Mouse (Mus musculus) intestine, postnatal 0 days (tissue): ENCODE results near the gene Iqck. TPM values are rescaled to one million over a fixed set of nuclear protein-coding genes. Genes with fewer than 3 reads are reported as not detected.

ENCODE experiments used
- ATAC-seq: fragments of 200-750 bp; cut with Nextera tagmentation; 2 replicates; pipeline ENCODE4 v1.8.0; 2017; ENCODE audit warnings: mild to moderate bottlenecking, moderate TSS enrichment, moderate library complexity
- H3K27ac ChIP-seq: fragments of 300-500 bp; sonication (generic); 2 replicates; pipeline ENCODE4 v1.5.1; 2014; ENCODE audit warnings: mild to moderate bottlenecking, low read depth, low read length, moderate library complexity
- H3K27me3 ChIP-seq: fragments of 300-500 bp; sonication (generic); replicated peaks from 2 replicates; pipeline ENCODE4 v1.6.1; 2014; ENCODE audit warnings: low read length, mixed read lengths; ENCODE audit not compliant: control insufficient read depth, insufficient read depth
- H3K36me3 ChIP-seq: fragments of 300-500 bp; sonication (generic); 2 replicates; pipeline ENCODE4 v1.6.1; 2014; ENCODE audit warnings: mild to moderate bottlenecking, moderate library complexity; ENCODE audit not compliant: control insufficient read depth, insufficient read depth
- H3K4me1 ChIP-seq: fragments of 300-500 bp; sonication (generic); replicated peaks from 2 replicates; pipeline ENCODE4 v1.6.1; 2014; ENCODE audit warnings: antibody characterized with exemption, low read length, mixed read lengths; ENCODE audit not compliant: control insufficient read depth, insufficient read depth
- H3K4me2 ChIP-seq: fragments of 300-500 bp; sonication (generic); replicated peaks from 2 replicates; pipeline ENCODE4 v1.6.1; 2014; ENCODE audit warnings: low read depth, mild to moderate bottlenecking, moderate library complexity
- H3K4me3 ChIP-seq: fragments of 300-500 bp; sonication (generic); 2 replicates; pipeline ENCODE4 v1.5.1; 2014; ENCODE audit warnings: low read depth, low read length
- H3K9ac ChIP-seq: fragments of 300-500 bp; sonication (generic); 2 replicates; pipeline ENCODE4 v1.6.1; 2014; ENCODE audit warnings: mild to moderate bottlenecking, low read depth, low read length
- H3K9me3 ChIP-seq: fragments of 300-500 bp; sonication (generic); 2 replicates; pipeline ENCODE4 v1.6.1; 2016; ENCODE audit warnings: mixed run types; ENCODE audit not compliant: control insufficient read depth
- CTCF ChIP-seq: sonication (generic); IDR thresholded peaks from 2 replicates; pipeline ENCODE4 v1.5.1; 2016; ENCODE audit warnings: low read depth, mild to moderate bottlenecking, control low read depth, antibody characterized with exemption, moderate library complexity
- WGBS: fragments of 180-500 bp; shearing (Covaris S2); extraction: QIAGEN DNeasy Blood & Tissue Kit; methylation state at CpG from one replicate; pipeline ENCODE4 v1.1.7; 2014; 5-methylcytosine and 5-hydroxymethylcytosine counted together
- polyA plus RNA-seq: library from polyadenylated mRNA; unstranded; fragments of >200 nt; fragmentation: Nextera tagmentation; extraction: Ambion mirVana; gene quantifications from 2 replicates; pipeline ENCODE4 v1.2.1, GENCODE M21; 2015

Gene Iqck
- polyA plus RNA-seq, 1 experiment from 2014 or later, result 0.83 TPM

DNA sequence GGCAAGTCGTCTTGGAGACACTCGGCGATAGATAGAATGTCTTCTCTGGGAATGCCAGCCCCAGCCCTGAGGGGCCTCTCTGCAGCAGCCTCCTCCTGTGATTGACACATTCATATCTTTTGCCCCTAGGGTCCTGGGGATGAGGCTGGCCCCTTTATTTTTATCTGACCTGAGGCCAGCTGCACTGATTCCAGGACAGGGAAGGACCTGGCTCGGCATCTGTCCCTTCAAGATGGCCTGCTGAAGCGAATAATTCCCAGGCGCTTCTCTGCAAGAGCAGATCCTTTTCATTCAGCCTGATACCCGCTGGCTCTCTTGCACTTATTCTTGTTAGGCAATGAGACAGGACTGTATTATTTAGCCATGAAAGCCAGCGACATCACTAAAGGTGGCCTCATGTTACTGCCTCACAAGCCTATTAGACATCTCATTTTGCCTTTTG, 56.5 kb downstream of the Iqck start:
- Histone ChIP-seq H3K4me2 (no peak overlapping the region), H3K9ac (no peak overlapping the region), H3K9me3 (no peaks in the 10 kb centered on the region), H3K4me1 (no peaks in the 10 kb centered on the region), H3K27me3 (no peaks in the 10 kb centered on the region), H3K27ac (no peak overlapping the region), H3K36me3 (no peaks in the 10 kb centered on the region), H3K4me3 (no peak overlapping the region)
- ATAC-seq, result no peak
- no peak for TF ChIP-seq CTCF
- WGBS, result 78% methylated on average over 8 of the region's 8 CpGs

DNA sequence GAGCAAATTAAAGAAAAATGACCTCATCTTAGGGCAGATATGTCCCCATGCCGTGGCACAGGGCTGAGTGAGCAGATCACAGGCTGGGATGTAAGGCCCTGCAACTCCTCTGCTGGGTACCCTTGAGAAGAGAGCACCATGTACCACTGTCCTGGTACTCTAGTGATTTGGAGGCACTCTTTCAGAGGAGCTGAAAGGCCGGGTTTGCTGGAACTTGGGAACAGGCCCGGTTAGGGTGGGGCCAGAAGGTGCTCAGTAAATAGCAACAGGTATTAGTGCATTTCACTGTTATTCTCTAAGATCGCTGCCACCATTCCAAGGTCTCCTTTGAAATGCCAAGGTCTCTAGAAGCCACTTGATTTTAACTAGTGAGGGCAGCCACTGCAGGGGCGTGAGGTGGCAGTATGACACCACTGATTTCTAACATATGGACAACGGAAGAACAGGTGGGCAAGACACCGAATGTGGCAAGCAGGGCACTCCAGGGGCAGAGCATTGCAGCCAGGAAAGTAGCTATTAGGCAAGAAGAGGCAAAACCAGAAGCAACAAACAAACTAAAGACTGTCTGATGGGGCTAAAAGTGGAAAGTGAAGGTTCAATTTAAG, 59.1 kb downstream of the Iqck start:
- Histone ChIP-seq H3K9ac (no peak overlapping the region), H3K27me3 (no peaks in the 10 kb centered on the region), H3K9me3 (no peaks in the 10 kb centered on the region), H3K4me1 (no peaks in the 10 kb centered on the region), H3K4me3 (no peak overlapping the region), H3K36me3 (no peaks in the 10 kb centered on the region), H3K4me2 (no peak overlapping the region), H3K27ac (no peak overlapping the region)
- 69% methylated on average over 7 of the region's 7 CpGs for WGBS
- TF ChIP-seq CTCF, result no peak
- no peak for ATAC-seq

DNA sequence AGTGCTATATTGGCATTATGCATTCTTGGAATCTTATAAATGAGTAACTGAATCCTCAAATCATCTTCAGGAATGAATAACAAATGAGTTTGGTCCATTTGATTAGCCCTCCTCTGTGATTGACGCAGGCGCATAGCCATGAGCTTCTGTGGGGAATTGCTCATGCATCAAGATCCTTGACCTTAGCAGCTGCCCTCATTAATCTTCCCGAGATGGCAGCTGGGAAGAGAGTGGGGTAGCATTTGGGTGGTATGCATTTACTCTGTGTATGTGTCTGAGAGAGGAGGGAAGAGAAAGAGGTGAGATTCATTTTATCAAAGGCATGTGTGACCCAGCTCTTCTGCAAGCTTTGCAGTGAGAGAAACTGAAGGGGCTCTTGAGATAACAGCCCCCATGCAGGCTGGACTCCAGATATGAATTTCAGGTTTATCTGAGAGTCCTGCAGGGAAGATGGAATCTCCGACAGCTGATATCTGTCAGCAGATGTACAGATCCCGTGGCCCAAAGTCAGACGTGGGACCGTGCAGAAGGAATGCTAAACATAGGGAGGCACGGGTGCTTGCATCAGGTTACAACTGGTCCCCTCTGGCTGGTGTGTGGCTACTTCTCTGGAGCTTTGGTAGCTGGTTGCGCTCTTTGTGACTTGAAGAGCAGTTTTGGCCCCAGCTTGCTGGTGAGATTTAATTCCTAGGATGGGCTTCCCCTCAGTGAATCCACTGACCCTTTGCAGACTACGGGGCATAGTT, 63.9 kb downstream of the Iqck start:
- no peak overlapping the region for H3K4me3 ChIP-seq
- WGBS, result 59% methylated on average over 10 of the region's 10 CpGs
- no peaks in the 10 kb centered on the region for H3K36me3 ChIP-seq
- TF ChIP-seq CTCF, result no peak
- ATAC-seq, result no peak
- H3K27me3 ChIP-seq, result no peaks in the 10 kb centered on the region
- no peak overlapping the region for H3K9ac ChIP-seq
- no peak overlapping the region for H3K27ac ChIP-seq
- H3K4me2 ChIP-seq, result no peak overlapping the region
- H3K9me3 ChIP-seq, result no peaks in the 10 kb centered on the region
- no peaks in the 10 kb centered on the region for H3K4me1 ChIP-seq

DNA sequence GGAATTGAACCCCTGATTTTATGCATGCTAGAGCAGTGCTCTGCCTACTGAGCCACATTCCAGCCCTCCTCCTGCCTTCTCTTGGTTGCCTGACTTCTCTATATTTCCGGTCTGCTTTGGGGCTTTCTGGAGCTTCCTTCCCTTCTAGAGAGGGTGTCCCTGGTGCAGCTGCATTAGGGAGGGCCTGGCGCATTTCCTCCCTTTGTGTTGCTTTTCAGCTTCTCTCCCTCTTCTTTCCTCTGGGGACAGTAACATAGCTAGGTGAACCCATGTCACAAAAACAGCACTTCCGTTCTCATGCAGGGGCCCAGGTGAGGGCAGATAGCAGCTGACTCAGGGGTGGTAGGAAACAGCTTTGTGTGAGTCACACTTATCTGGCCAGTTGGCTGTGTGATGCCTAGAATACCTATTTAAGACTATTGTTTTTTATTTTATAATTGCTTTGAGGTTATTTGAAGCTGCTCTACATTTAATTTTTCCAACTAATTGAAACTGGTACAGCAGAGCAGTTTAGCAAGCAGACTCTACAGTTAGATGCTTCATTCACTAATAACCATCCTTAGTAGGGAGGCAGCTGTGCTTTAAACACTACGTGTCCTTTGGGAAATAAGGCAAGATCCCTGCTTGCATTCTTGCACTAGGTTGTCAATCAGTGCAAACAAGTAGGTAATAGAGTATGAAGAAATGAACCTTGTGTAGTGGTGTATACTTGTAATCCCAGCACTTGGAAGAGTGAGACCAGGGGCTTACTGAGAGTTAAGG, 67.1 kb downstream of the Iqck start:
- 61% methylated on average over 4 of the region's 4 CpGs for WGBS
- Histone ChIP-seq H3K9ac (no peak overlapping the region), H3K27ac (no peak overlapping the region; the same call in 1 of the 2 replicates), H3K9me3 (no peaks in the 10 kb centered on the region), H3K4me1 (no peaks in the 10 kb centered on the region), H3K4me2 (no peak overlapping the region), H3K4me3 (no peak overlapping the region), H3K27me3 (no peaks in the 10 kb centered on the region), H3K36me3 (no peaks in the 10 kb centered on the region)
- TF ChIP-seq CTCF, result no peak
- no peak for ATAC-seq

DNA sequence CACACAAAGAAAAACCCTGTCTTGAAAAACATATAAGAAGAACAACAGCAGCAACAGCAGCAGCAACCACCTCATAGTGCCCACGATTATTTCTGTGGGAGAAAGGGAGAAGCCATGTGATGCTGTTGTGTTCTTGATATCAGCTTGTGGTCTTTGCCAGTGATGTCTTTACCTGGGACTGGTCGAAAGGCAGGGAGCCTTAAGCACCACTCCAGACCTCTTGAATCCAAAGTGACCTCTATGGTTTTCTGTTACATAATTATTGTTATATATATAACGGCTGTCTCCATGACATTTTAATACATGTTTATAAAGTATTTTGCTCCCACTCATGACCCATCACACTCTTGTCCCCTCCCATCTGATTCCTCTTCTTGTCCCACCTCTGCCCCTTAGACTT, 70.0 kb downstream of the Iqck start:
- Histone ChIP-seq H3K9ac (no peak overlapping the region), H3K4me3 (no peak overlapping the region), H3K27ac (no peak overlapping the region), H3K9me3 (no peaks in the 10 kb centered on the region), H3K27me3 (no peaks in the 10 kb centered on the region), H3K4me1 (peaks cover 6% of the 10 kb centered on the region; the same call in 1 of the 2 replicates), H3K36me3 (no peaks in the 10 kb centered on the region), H3K4me2 (no peak overlapping the region)
- no peak for TF ChIP-seq CTCF
- 79% methylated on average over 3 of the region's 3 CpGs for WGBS
- no peak for ATAC-seq
